Mouse (Mus musculus): ENCODE measurements around the gene Hspa1b.
"Not testable (repeated sequence)": the region's sequence is repeated elsewhere in the genome, so short reads cannot be mapped to it uniquely, and the experiment has no call there.

GRCm38 (mm10) chr17:34995927-34996326 lies 36.9 kb upstream of the Hspa1b start:
- TF ChIP-seq CTCF, EP300 (IDR thresholded peaks at IDR 0.05; ENCODE audit: low read depth): not testable (repeated sequence)
